Mouse (Mus musculus) heart, postnatal 0 days (tissue): ENCODE data around the gene Rybp.

Experiments
- CTCF ChIP-seq: IDR thresholded peaks from 2 replicates; pipeline ENCODE4 v1.5.1; 2016; ENCODE audit warnings: antibody characterized with exemption, control low read depth, low read depth
- EP300 ChIP-seq: IDR thresholded peaks from 2 replicates; pipeline ENCODE4 v1.6.1; 2016; ENCODE audit warnings: antibody characterized with exemption, low read depth

GRCm38 (mm10) chr6:100220917-100221560 lies 66.2 kb downstream of the Rybp start:
- TF ChIP-seq CTCF (no peak), EP300 (no peak)
